Mouse (Mus musculus) monocyte, adult 59 days (primary cell): ENCODE data around the gene Serpina3g. TPM values are rescaled to one million over a fixed set of nuclear protein-coding genes. Genes with fewer than 3 reads are reported as not detected.

ENCODE experiments used
- total RNA-seq, 2 experiments: library from RNA; stranded (reverse); gene quantifications; one replicate each; pipeline ENCODE4 v1.2.4; 2023

The Serpina3g gene
- 10 to 100 TPM; 72.3 to 80.9 TPM for total RNA-seq

GRCm38 (mm10) chr12:104235915-104236314, at the start of gene Serpina3g:
Gene Serpina3g, plus strand, starts transcription at chr12:104236245.

GRCm38 (mm10) chr12:104214445-104214753, 21.6 kb upstream of the Serpina3g start, which contains the start of gene Serpina3f:
Gene Serpina3f, plus strand, starts transcription at chr12:104214544.

GRCm38 (mm10) chr12:104262863-104263262, 26.8 kb downstream of the Serpina3g start, which contains the start of gene Serpina3i:
Gene Serpina3i, plus strand, starts transcription at chr12:104263122.

Other genes with a start within 250 kb of the Serpina3g start
- gene Serpina11, start 246.3 kb upstream of the Serpina3g start, total RNA-seq = not detected
- not detected for gene Serpina9, start 222.5 kb upstream of the Serpina3g start, total RNA-seq
- gene Serpina12, start 191.8 kb upstream of the Serpina3g start, total RNA-seq = not detected
- not detected for gene Serpina5, start 135.1 kb upstream of the Serpina3g start, total RNA-seq
- gene Serpina3a, start 123.5 kb upstream of the Serpina3g start, total RNA-seq = not detected
- gene Serpina3b, start 108.2 kb upstream of the Serpina3g start, total RNA-seq = not detected
- not detected for gene Serpina3c, start 82.4 kb upstream of the Serpina3g start, total RNA-seq
- 1 to 10 TPM; 4.9 to 6.2 TPM for gene Serpina3f, start 21.7 kb upstream of the Serpina3g start, total RNA-seq
- gene Serpina3i, start 26.9 kb downstream of the Serpina3g start, total RNA-seq = 1 to 10 TPM in 1 of 2 experiments, not detected in 1; 1.4 TPM
- not detected for gene Serpina3j, start 78.3 kb downstream of the Serpina3g start, total RNA-seq
- gene Serpina3k, start 102.2 kb downstream of the Serpina3g start, total RNA-seq = not detected
- not detected for gene Serpina3m, start 102.2 kb downstream of the Serpina3g start, total RNA-seq
- under 1 TPM in 1 of 2 experiments, not detected in 1; 0.33 TPM for gene Serpina3n, start 170.5 kb downstream of the Serpina3g start, total RNA-seq
- not detected for gene Gsc, start 237.1 kb downstream of the Serpina3g start, total RNA-seq